Mouse (Mus musculus) heart, embryonic 14.5 days (tissue): Measurements from ENCODE around the gene Neurl2. TPM values are rescaled to one million over a fixed set of nuclear protein-coding genes. Genes with fewer than 3 reads are reported as not detected.
"Not testable (repeated sequence)": the region's sequence is repeated elsewhere in the genome, so short reads cannot be mapped to it uniquely, and the experiment has no call there.

Experiments used
- ATAC-seq: fragments of 200-750 bp; cut with Nextera tagmentation; 2 replicates; pipeline ENCODE4 v1.8.0; 2017; ENCODE audit warnings: low read depth, moderate TSS enrichment; ENCODE audit not compliant: insufficient number of reproducible peaks, insufficient read depth, low FRiP score
- H3K27ac ChIP-seq, 2 experiments: fragments of 200-500 bp in 1 of 2; fragments of 300-500 bp in 1 of 2; sonication (generic) in 1 of 2; replicated peaks in 1 of 2; 2 replicates each; pipeline ENCODE4 v1.5.1; 2012 to 2014; ENCODE audit warnings: low read depth in 2 of 2, low read length in 2 of 2, control low read depth in 1 of 2, mild to moderate bottlenecking in 1 of 2, mixed read lengths in 1 of 2; ENCODE audit not compliant: control insufficient read depth in 1 of 2, insufficient read depth in 1 of 2
- H3K27me3 ChIP-seq: fragments of 300-500 bp; sonication (generic); 2 replicates; pipeline ENCODE4 v1.6.1; 2014; ENCODE audit warnings: mild to moderate bottlenecking, low read length, control low read depth; ENCODE audit not compliant: control insufficient read depth, insufficient read depth
- H3K36me3 ChIP-seq: fragments of 300-500 bp; sonication (generic); 2 replicates; pipeline ENCODE4 v1.6.1; 2014; ENCODE audit warnings: mild to moderate bottlenecking, control low read depth, low read length, mixed read lengths; ENCODE audit not compliant: control insufficient read depth, insufficient read depth
- H3K4me1 ChIP-seq, 2 experiments: fragments of 200-500 bp in 1 of 2; fragments of 300-500 bp in 1 of 2; sonication (generic) in 1 of 2; 2 replicates each; pipeline ENCODE4 v1.6.1; 2012 to 2014; ENCODE audit warnings: low read length in 2 of 2, control low read depth in 1 of 2, mixed read lengths in 1 of 2; ENCODE audit not compliant: control insufficient read depth in 2 of 2, insufficient read depth in 2 of 2
- H3K4me2 ChIP-seq: fragments of 300-500 bp; sonication (generic); 2 replicates; pipeline ENCODE4 v1.6.1; 2014; ENCODE audit warnings: mild to moderate bottlenecking, low read length
- H3K4me3 ChIP-seq, 2 experiments: fragments of 200-500 bp in 1 of 2; fragments of 300-500 bp in 1 of 2; sonication (generic) in 1 of 2; 2 replicates each; pipeline ENCODE4 v1.5.1; 2012 to 2014; ENCODE audit warnings: low read length in 2 of 2, mild to moderate bottlenecking in 2 of 2, control low read depth in 1 of 2, low read depth in 1 of 2, moderate library complexity in 1 of 2; ENCODE audit not compliant: control insufficient read depth in 1 of 2, insufficient read depth in 1 of 2
- H3K9ac ChIP-seq: fragments of 300-500 bp; sonication (generic); 2 replicates; pipeline ENCODE4 v1.6.1; 2014; ENCODE audit warnings: mild to moderate bottlenecking, low read length
- H3K9me3 ChIP-seq: fragments of 300-500 bp; sonication (generic); 2 replicates; pipeline ENCODE4 v1.6.1; 2016; ENCODE audit warnings: low read length, control low read depth; ENCODE audit not compliant: control insufficient read depth
- WGBS: fragments of 180-500 bp; shearing (Covaris S2); extraction: QIAGEN DNeasy Blood & Tissue Kit; methylation state at CpG from one replicate; pipeline ENCODE4 v1.1.7; 2014; 5-methylcytosine and 5-hydroxymethylcytosine counted together
- polyA plus RNA-seq: library from polyadenylated mRNA; unstranded; fragments of >200 nt; fragmentation: Nextera tagmentation; extraction: Ambion mirVana; gene quantifications from 2 replicates; pipeline ENCODE4 v1.2.1, GENCODE M21; 2014

Neurl2 gene
- polyA plus RNA-seq, 1 experiment from 2014 or later = 55.1 TPM

GRCm38 (mm10) chr2:164875648-164876047, 42.4 kb upstream of the Neurl2 start:
- peaks cover 13 to 17% of the 10 kb centered on the region in 2 experiments for H3K4me1 ChIP-seq
- not testable (repeated sequence) for H3K4me3 ChIP-seq, H3K9ac ChIP-seq, H3K27ac ChIP-seq, H3K27me3 ChIP-seq, H3K9me3 ChIP-seq, H3K4me2 ChIP-seq, H3K36me3 ChIP-seq, ATAC-seq
- 56% methylated on average over 2 of the region's 2 CpGs for WGBS

- H3K27me3 ChIP-seq = no peaks in the 10 kb centered on the region
- 0% methylated on average over 1 of the region's 1 CpGs for WGBS
- H3K36me3 ChIP-seq = 0 out of 2 replicates have a peak, but pooled peaks cover 7% of the 10 kb centered on the region
- H3K4me3 ChIP-seq = no peak overlapping the region
- peak overlapping the region; percentile 48; the same call in 1 of the 2 replicates for H3K9ac ChIP-seq
- ATAC-seq = no peak
- H3K4me2 ChIP-seq = peak overlapping the region; percentile 21; the same call in 1 of the 2 replicates
- H3K9me3 ChIP-seq = no peaks in the 10 kb centered on the region
- H3K27ac ChIP-seq = peak overlapping the region; percentile 83 to 85
- H3K4me1 ChIP-seq = peaks cover 11 to 14% of the 10 kb centered on the region in 2 experiments
Observed at GRCm38 (mm10) chr2:164874239-164874769, 41.0 kb upstream of the Neurl2 start.

- no peak overlapping the region for H3K4me3 ChIP-seq
- 0 out of 2 replicates have a peak, but pooled peaks cover 7% of the 10 kb centered on the region for H3K36me3 ChIP-seq
- peaks cover 11 to 14% of the 10 kb centered on the region in 2 experiments for H3K4me1 ChIP-seq
- peak overlapping the region; percentile 83 to 85 for H3K27ac ChIP-seq
- 51% methylated on average over 3 of the region's 3 CpGs for WGBS
- no peaks in the 10 kb centered on the region for H3K9me3 ChIP-seq
- H3K27me3 ChIP-seq = no peaks in the 10 kb centered on the region
- H3K4me2 ChIP-seq = no peak overlapping the region; the same call in 1 of the 2 replicates
- no peak for ATAC-seq
- H3K9ac ChIP-seq = peak overlapping the region; percentile 48; the same call in 1 of the 2 replicates
Observed at GRCm38 (mm10) chr2:164873621-164874020, 40.4 kb upstream of the Neurl2 start.

- H3K9me3 ChIP-seq = peaks cover 7% of the 10 kb centered on the region
- H3K4me2 ChIP-seq = no peak overlapping the region
- peaks cover 19 to 21% of the 10 kb centered on the region in 2 experiments for H3K4me1 ChIP-seq
- H3K9ac ChIP-seq = no peak overlapping the region
- 44% methylated on average over 6 of the region's 6 CpGs for WGBS
- no peak overlapping the region for H3K27ac ChIP-seq
- H3K36me3 ChIP-seq = no peaks in the 10 kb centered on the region
- no peak for ATAC-seq
- no peak overlapping the region for H3K4me3 ChIP-seq
- no peaks in the 10 kb centered on the region for H3K27me3 ChIP-seq
Observed at GRCm38 (mm10) chr2:164871602-164872303, 38.5 kb upstream of the Neurl2 start.

GRCm38 (mm10) chr2:164868491-164868890, 35.2 kb upstream of the Neurl2 start:
- H3K4me3 ChIP-seq = no peak overlapping the region
- no peaks in the 10 kb centered on the region for H3K36me3 ChIP-seq
- H3K27ac ChIP-seq = no peak overlapping the region
- ATAC-seq = no peak
- H3K27me3 ChIP-seq = no peaks in the 10 kb centered on the region
- H3K4me1 ChIP-seq = peaks cover 13 to 14% of the 10 kb centered on the region in 2 experiments
- no peak overlapping the region for H3K4me2 ChIP-seq
- no peak overlapping the region for H3K9ac ChIP-seq
- peaks cover 7% of the 10 kb centered on the region for H3K9me3 ChIP-seq
- WGBS = 70% methylated on average over 7 of the region's 7 CpGs

- Histone ChIP-seq H3K4me2 (no peak overlapping the region), H3K27ac (peak overlapping the region; percentile 96 to 99), H3K36me3 (no peaks in the 10 kb centered on the region), H3K9me3 (peaks cover 7% of the 10 kb centered on the region), H3K9ac (no peak overlapping the region), H3K4me3 (no peak overlapping the region), H3K4me1 (peaks cover 13 to 14% of the 10 kb centered on the region in 2 experiments), H3K27me3 (no peaks in the 10 kb centered on the region)
- 93% methylated on average over 7 of the region's 7 CpGs for WGBS
- ATAC-seq = no peak
Observed at GRCm38 (mm10) chr2:164867566-164867965, 34.3 kb upstream of the Neurl2 start.

- Histone ChIP-seq H3K4me3 (no peak overlapping the region), H3K9ac (peak overlapping the region; percentile 52; the same call in 1 of the 2 replicates), H3K27me3 (no peaks in the 10 kb centered on the region), H3K4me1 (peaks cover 16 to 17% of the 10 kb centered on the region in 2 experiments), H3K27ac (peak overlapping the region; percentile 96 to 99), H3K9me3 (peaks cover 7% of the 10 kb centered on the region), H3K4me2 (peak overlapping the region; percentile 32; the same call in 1 of the 2 replicates), H3K36me3 (no peaks in the 10 kb centered on the region)
- peak; percentile 88 for ATAC-seq
- WGBS = 14% methylated on average over 16 of the region's 16 CpGs
Observed at GRCm38 (mm10) chr2:164866741-164867551, 33.7 kb upstream of the Neurl2 start.
